Mouse (Mus musculus) megakaryocyte progenitor cell, adult 5-6 weeks (primary cell): Measurements from ENCODE around the gene Ttll2. TPM values are rescaled to one million over a fixed set of nuclear protein-coding genes. Genes with fewer than 3 reads are reported as not detected.
A peak's percentile ranks its signal among the peaks of the same experiment; 100 is the strongest.
"Not testable (repeated sequence)": the region's sequence is repeated elsewhere in the genome, so short reads cannot be mapped to it uniquely, and the experiment has no call there.

Source experiments
- ATAC-seq: replicated peaks from 2 replicates; pipeline ENCODE4 v1.8.0; 2016; ENCODE audit warnings: mild to moderate bottlenecking, moderate TSS enrichment, inconsistent platforms; ENCODE audit not compliant: poor library complexity
- total RNA-seq, 2 experiments: library from RNA; stranded (forward) in 1 of 2; stranded (reverse) in 1 of 2; fragments of 157-497, 149-512 nt in 1 of 2; fragments of 200-1000 nt in 1 of 2; gene quantifications; 2 replicates each; pipeline versions ENCODE4 v1.2.3 to v1.2.4; 2015 to 2017

Ttll2 gene
- total RNA-seq, 2 experiments from 2014 or later = not detected

DNA sequence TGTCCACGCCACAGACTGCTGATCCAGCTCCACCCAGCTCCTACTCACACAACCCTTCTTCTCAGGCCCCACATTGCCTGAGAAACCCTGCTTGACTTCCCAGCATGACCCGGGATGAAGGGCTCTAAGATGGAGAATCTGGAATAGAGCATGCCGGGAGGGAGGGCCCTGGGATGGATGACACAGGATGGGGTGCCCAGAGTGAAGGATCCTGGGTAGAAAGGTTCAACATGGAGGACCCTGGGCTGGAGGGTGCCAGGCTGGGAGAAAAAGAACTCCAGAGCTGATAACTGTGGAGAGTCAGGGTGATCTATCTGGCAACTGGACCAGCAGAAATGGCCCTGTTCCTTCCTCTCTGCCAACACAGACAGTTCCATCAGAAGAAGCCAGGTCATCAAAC lies 13.1 kb upstream of the Ttll2 start:
- ATAC-seq = not testable (repeated sequence)

DNA sequence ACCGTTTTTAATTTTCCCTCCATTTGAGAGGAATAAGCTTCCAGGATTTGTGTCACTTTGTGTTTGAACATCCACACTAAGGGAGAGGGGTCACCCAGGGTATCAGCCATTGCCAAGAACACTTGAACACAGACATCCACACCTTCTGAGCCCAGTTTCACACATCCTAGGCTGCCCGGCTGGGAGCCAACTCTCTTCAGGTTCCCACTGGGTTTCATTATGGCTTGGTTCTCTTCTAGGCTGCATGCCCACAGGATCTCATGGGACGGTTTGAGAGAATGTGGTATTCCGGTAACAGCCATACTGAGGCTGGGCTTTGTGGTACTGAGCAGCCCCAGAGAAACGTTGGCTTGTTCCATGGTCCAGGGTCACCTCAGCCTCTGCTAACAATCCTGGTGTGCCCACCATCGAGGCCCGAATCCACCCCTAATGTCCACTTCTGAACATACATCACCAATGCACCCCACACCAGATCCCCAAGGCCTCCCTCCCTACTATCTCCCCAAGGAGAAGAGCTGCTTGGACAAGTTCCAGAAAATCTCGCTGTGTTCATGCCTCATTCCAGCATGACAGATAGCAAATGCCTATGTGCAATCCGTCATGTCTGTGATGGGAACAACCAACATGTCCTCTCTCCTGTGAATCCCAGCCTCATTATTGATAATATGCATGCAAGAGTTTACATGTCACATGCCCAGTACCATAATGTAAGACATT lies 8.4 kb upstream of the Ttll2 start:
- ATAC-seq = not testable (repeated sequence)

DNA sequence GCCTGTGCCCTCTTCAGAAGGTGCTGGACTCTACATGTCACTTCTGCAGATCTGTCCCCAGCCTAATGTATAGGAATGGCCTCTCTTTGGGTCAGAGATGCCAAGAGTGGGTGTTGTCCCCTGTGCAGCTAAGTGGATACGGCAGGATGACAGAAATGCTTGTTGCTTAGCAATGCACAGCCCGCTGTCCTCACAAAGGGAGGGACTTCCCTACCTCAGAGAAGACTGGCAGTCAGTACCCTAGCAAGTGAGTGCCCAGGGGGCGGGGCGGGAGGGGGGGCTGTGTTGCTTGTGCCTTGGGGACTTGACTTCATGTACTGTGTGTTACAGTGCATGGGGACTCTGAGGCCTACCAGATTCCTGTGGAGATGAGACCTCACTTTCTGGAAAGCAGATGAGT lies 7.3 kb upstream of the Ttll2 start:
- ATAC-seq = not testable (repeated sequence)

DNA sequence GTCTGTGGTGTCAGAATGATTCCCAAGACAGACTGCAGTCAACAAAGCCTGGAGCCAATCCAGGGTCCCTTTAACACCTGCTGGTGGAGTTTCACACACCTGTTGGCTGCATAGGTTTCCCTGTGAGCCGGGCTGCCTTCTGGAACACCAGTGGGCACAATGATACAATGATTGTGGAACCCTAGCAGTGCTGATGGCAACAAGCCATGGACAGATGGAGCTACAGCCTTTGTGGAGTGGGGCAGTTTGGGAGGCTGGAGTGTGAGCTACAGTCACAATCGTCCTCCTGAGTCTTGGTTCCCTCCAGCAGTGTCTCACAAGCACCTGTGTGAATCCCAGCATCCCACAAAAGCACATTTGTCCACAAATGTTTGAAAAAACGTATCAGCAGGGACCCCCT lies 3.7 kb downstream of the Ttll2 start:
- not testable (repeated sequence) for ATAC-seq

DNA sequence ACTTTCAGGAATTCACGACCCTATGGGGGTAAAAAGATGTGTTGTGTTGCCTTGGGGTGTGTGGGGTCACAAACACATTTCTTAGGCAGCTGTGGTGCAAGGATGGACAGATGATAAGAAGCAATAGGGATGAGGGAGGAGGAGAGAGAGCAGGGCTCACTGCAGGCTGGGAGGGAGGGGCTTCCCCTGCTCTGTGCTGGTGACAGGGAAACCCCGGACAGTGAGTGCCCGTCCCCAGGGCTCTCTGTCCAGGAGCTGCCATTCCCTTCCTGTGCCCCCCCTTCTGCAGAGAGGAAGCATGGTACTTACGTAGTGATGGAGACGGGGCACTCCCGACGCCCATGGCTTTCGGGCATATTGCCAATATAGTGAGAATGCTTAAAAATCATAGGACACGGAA lies 15.1 kb downstream of the Ttll2 start:
- not testable (repeated sequence) for ATAC-seq

DNA sequence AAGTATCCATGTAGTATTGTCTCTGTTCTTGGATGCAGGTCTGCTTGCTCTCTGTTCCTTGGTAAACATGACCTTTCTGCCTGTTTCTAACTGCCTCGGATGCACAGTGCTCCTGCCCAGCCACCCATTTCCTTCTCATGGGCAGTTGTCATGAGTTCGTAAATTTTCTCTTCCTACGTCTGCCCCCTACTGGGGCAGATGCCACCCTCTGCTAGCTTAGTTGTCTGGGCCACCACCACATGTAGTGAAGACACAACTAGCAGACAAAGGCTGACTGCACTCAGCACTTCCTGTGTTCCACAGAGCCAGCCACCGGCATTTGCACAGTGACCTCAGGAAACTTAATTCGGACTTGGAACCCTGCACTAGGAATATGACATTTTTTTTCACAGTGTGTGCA lies 19.8 kb downstream of the Ttll2 start:
- ATAC-seq = peak; percentile 83

DNA sequence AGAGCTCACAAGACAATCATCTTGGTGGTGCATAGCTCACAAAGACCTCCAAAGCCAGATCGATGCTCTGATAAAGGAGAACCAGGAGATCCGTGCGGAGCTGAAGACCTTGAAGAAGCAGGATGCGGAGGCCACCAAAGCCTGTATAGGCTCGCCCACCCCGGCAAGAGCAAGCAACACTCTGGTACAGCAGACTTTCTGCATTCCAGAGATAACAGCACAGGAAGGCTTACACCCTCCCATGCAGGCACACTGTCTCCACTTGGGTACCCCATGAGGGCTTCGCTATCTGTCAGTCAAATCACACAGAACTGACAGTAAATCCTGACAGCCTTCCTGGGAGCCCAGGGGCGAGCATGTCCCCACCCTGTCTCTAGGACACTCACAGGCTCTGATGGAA lies 26.1 kb downstream of the Ttll2 start:
- not testable (repeated sequence) for ATAC-seq

DNA sequence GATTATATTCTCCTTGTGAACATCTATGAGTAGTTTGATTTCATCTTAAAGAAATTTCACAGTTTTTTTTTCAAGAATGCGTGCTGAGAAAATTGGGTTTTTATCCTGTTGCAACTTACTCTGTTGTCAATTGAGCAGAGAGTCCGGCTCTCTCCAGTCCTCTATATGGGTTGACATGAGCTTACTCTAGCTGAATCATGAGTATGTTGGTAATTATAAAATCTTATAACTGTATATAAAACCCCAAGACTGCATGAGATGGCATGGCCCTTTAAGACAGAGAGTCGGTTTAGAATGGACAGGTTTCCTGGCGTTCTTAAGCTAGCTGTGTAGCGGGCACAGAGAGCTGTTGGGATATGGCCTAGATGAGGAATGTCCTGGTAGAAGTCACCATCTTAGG lies 28.1 kb downstream of the Ttll2 start, which contains the start of gene Tcp10a:
Tcp10a (plus strand) TSS at position 301 of the 400 bp plus-strand sequence.
- not testable (repeated sequence) for ATAC-seq

DNA sequence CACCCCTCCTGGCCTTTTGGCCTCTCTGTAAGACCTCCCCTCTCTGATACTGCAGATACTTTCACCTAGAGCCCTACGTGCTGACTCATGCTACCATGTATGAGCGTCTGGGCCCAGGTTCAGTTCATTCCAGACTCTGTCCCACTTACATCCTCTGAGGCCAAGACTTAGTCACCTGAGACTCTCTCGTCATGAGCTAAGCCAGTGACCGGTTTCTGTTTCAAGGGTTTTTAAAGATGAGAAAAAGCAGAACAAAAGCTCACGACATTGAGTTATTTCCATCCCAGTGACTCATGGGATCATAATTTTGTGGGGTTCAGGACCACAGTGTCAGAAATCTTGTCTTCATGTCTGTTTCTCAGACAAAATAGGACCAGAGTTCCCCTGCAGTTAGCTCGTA lies 32.7 kb downstream of the Ttll2 start:
- ATAC-seq = peak; percentile 5; the same call in 1 of the 2 replicates

DNA sequence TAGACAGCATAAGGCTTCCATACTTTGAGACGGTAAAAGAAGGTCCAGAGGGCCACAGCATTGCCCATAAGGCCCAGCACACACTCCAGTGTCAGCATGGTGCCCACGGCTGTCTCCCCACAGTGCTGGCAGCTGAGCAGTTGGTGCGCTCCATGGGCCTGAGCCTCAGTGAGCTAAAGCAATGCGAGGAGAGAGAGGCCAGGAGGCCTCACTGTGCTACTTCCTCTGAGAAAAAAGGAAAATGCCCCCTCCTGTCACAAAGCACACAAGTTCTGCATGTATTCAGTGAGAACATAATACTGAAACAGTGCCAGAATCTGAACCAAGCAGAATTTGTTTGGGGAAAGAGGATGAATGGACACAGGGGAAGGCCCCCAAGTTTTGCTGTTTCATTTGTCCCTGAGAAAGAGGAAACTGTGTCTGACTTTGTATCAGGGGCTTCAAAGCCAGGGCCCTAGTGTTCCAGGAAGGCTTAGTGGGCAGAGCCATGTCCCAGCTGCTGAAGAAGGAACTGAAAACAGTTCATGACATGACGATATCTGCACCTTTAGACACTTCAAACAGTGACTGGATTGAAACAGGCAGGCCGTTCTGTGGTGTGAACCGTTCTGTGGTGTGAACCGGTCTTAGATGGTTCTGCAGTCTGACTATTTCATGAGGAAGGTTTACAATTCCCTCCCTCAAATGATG lies 36.7 kb downstream of the Ttll2 start:
- ATAC-seq = peak; percentile 87

DNA sequence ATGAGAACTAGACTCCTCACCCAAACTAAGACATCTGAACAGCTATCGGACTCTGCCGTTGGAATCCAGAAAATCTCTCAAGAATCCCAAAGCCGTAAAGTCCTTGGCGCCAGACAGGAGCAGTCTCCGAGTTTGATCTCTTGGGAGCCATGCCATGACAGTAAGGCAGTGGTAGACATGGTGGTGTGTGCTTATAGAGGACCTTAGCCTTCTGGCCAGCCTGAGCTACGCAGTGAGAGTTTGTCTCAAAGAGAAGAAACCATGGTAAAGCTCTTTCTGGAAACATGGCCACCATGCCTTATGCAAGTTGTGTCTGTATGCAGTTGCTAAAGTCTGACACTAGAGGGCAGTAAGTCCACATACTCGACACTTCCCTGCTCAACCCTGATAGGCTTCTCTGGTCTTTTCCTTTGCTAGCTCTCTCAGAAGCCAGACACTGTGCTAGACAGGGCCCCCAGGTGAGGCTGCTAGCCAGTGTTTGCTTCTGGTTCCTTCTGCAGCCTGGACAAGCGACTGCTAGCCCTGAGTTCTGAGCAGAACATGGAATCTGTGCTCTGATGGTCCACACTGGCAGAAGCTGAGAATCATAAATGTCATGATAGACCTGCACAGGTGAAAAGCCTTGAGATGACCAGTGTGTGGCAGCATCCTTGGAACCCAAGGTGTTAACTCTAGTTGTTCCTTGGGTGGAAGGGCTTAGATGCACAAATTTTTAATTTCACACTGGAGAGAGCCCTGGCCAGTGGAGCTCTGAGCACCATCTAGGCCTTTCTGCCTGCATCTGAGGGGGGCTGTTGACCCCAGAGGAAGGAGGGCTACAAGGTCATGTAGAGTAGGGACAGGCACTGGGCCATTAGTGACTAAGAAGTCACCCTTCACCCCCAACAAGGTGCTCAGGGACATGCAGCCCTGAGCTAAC lies 46.0 kb downstream of the Ttll2 start:
- ATAC-seq = peak; percentile 98

Other genes starting within 250 kb of the Ttll2 start
- 16.5 and 16.9 TPM in 2 replicates for gene Rps6ka2, start 182.6 kb downstream of the Ttll2 start, total RNA-seq (2015)
- gene Rps6ka2, start 182.6 kb downstream of the Ttll2 start, total RNA-seq (2017) = 18.7 and 20.4 TPM in 2 replicates
- gene Tcp10a, start 28.1 kb downstream of the Ttll2 start, total RNA-seq (2015) = not detected in 2 replicates
- gene Tcp10a, start 28.1 kb downstream of the Ttll2 start, total RNA-seq (2017) = not detected in 2 replicates
- gene Gm49630, start 19.3 kb upstream of the Ttll2 start, total RNA-seq (2015) = not detected in 2 replicates
- not detected in 2 replicates for gene Gm49630, start 19.3 kb upstream of the Ttll2 start, total RNA-seq (2017)
- 0.64 TPM in 1 of 2 replicates, not detected in the other for gene Unc93a2, start 32.8 kb upstream of the Ttll2 start, total RNA-seq (2015)
- not detected in 2 replicates for gene Unc93a2, start 32.8 kb upstream of the Ttll2 start, total RNA-seq (2017)